Mouse (Mus musculus) left cerebral cortex, postnatal 14 days (tissue): Measurements from ENCODE around the gene Inhbc. TPM values are rescaled to one million over a fixed set of nuclear protein-coding genes. Genes with fewer than 3 reads are reported as not detected.
A peak's percentile ranks its signal among the peaks of the same experiment; 100 is the strongest.
"Not testable (repeated sequence)": the region's sequence is repeated elsewhere in the genome, so short reads cannot be mapped to it uniquely, and the experiment has no call there.

Experiments
- DNase-seq, 2 experiments: peaks; one replicate each; pipeline ENCODE4 v3.0.0; 2021 to 2022; ENCODE audit warnings: low spot score in 2 of 2, mixed read lengths in 1 of 2
- intact Hi-C: fragments of 180-260 bp; cut with DNase I; formaldehyde crosslinking; loops from one replicate; pipeline ENCODE4 v1.15.1; 2025
- total RNA-seq, 2 experiments: library from RNA; stranded (reverse); gene quantifications; 2 replicates each; pipeline ENCODE4 v1.2.3; 2021

Gene Inhbc
- total RNA-seq, 2 experiments from 2014 or later, result not detected

DNA sequence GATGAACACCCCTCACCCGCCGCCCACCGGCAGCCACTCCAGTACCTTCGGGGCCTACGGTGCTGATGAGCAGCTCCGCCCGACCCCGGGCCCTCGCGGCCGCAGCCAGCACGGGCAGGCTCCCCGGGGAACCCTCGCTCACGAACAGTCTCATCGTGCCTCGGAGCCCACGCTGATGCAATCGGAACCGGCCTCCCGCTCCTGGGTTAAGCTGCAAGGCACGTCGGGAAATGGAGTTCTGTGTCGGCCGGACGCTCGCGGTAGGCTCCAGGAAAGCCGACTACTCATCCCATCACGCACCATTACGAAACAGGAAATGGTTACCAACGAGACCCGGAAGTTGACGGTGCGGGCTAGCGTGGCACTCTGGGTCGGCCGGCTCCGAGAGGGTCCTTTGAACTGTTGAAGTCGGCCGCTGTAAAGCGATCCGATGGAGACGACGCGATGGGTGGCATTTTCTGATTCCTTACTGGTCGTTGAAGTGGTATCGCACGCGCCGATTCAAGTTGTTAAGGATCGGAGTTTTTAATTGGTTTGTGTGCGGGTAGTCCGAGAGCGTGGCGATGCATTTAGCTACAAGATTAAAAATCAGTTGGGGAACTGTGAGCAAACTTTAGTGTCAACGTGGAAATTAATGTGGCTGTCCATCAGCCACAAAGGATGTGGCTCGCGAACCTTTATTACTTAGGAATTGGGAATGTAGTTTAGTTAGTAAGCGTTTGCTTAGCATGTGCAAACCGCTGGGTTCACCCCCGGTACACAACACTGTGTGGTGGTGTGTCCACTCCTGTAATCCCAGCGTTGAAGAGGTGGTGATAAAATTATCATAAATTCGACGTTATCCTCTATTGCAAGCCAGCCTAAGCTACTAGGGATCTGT, 58.5 kb downstream of the Inhbc start, which contains the start of gene Mars:
Gene Mars, minus strand, starts transcription at position 311 of the 880 bp plus-strand sequence.
- intact Hi-C loops, result no loop called here
- peak; percentile 95 to 96 for DNase-seq

GRCm38 (mm10) chr10:127310523-127311475, 59.4 kb downstream of the Inhbc start:
- intact Hi-C loops, result no loop called here
- DNase-seq, result no peak

GRCm38 (mm10) chr10:127309167-127309566, 61.1 kb downstream of the Inhbc start:
- intact Hi-C loops, result not testable (repeated sequence)

More at GRCm38 (mm10) chr10:127309167-127309566, 61.1 kb downstream of the Inhbc start:
- DNase-seq, result not testable (repeated sequence)

Other genes starting within 250 kb of the Inhbc start
- gene Os9, start 249.3 kb downstream of the Inhbc start, total RNA-seq, result 100 to 1,000 TPM; 111 to 116 TPM
- gene B4galnt1, start 205.2 kb downstream of the Inhbc start, total RNA-seq, result 100 to 1,000 TPM; 108 to 110 TPM
- 1 to 10 TPM; 1.1 to 1.4 TPM for gene Slc26a10, start 189.8 kb downstream of the Inhbc start, total RNA-seq
- gene Arhgef25, start 180.3 kb downstream of the Inhbc start, total RNA-seq, result 100 to 1,000 TPM in 1 of 2 experiments, 10 to 100 TPM in 1; 92.9 to 103 TPM
- gene Dtx3, start 174.7 kb downstream of the Inhbc start, total RNA-seq, result 100 to 1,000 TPM; 202 to 203 TPM
- 10 to 100 TPM; 63.6 to 78.9 TPM for gene Pip4k2c, start 158.8 kb downstream of the Inhbc start, total RNA-seq
- 100 to 1,000 TPM; 581 to 593 TPM for gene Kif5a, start 107.1 kb downstream of the Inhbc start, total RNA-seq
- gene Dctn2, start 104.1 kb downstream of the Inhbc start, total RNA-seq, result 100 to 1,000 TPM; 308 to 321 TPM
- gene Mbd6, start 81.4 kb downstream of the Inhbc start, total RNA-seq, result 10 to 100 TPM; 41.2 to 44.7 TPM
- gene Mars, start 58.6 kb downstream of the Inhbc start, total RNA-seq, result 10 to 100 TPM; 59.1 to 61.5 TPM
- gene Arhgap9, start 48.5 kb downstream of the Inhbc start, total RNA-seq, result 1 to 10 TPM in 1 of 2 experiments, under 1 TPM in 1; 0.66 to 1.2 TPM
- 1 to 10 TPM; 1.6 to 1.9 TPM for gene Gli1, start 28.5 kb downstream of the Inhbc start, total RNA-seq
- under 1 TPM in 1 of 2 experiments, not detected in 1; 0.13 TPM for gene Inhbe, start 16.0 kb downstream of the Inhbc start, total RNA-seq
- 100 to 1,000 TPM; 333 to 340 TPM for gene R3hdm2, start 9.9 kb upstream of the Inhbc start, total RNA-seq
- gene Stac3, start 131.3 kb upstream of the Inhbc start, total RNA-seq, result 10 to 100 TPM in 1 of 2 experiments, 1 to 10 TPM in 1; 3.0 to 10.0 TPM
- 1 to 10 TPM; 7.4 to 8.9 TPM for gene Ndufa4l2, start 144.5 kb upstream of the Inhbc start, total RNA-seq
- 10 to 100 TPM; 27.5 to 32.9 TPM for gene Shmt2, start 152.0 kb upstream of the Inhbc start, total RNA-seq
- gene Nxph4, start 164.1 kb upstream of the Inhbc start, total RNA-seq, result 1 to 10 TPM; 4.4 to 7.4 TPM